Mouse (Mus musculus) left cerebral cortex, postnatal 10 days (tissue): ENCODE data around the gene Immp2l. TPM values are rescaled to one million over a fixed set of nuclear protein-coding genes. Genes with fewer than 3 reads are reported as not detected.
A peak's percentile ranks its signal among the peaks of the same experiment; 100 is the strongest.

Source experiments
- DNase-seq, 2 experiments: peaks; one replicate each; pipeline ENCODE4 v3.0.0; 2021 to 2022; ENCODE audit warnings: low spot score in 2 of 2, mixed read lengths in 1 of 2; ENCODE audit errors: extremely low spot score in 1 of 2
- intact Hi-C: fragments of 180-260 bp; cut with DNase I; formaldehyde crosslinking; loops from one replicate; pipeline ENCODE4 v1.15.1; 2025
- total RNA-seq, 2 experiments: library from RNA; stranded (reverse); gene quantifications; 2 replicates each; pipeline ENCODE4 v1.2.3; 2021

Gene Immp2l
- total RNA-seq, 2 experiments from 2014 or later = 3.1 to 4.7 TPM

- no peak for DNase-seq
- intact Hi-C loops = no loop called here
Measured at GRCm38 (mm10) chr12:41041737-41042136, 17.8 kb downstream of the Immp2l start.

- no peak for DNase-seq
- intact Hi-C loops = no loop called here
Measured at GRCm38 (mm10) chr12:41044493-41045132, 20.7 kb downstream of the Immp2l start.

GRCm38 (mm10) chr12:41047085-41047766 is 23.3 kb downstream of the Immp2l start:
- intact Hi-C loops = no loop called here
- DNase-seq = no peak

- no peak for DNase-seq
- intact Hi-C loops = no loop called here
Measured at GRCm38 (mm10) chr12:41050945-41051344, 27.1 kb downstream of the Immp2l start.

- DNase-seq = no peak
- intact Hi-C loops = no loop called here
Measured at GRCm38 (mm10) chr12:41052897-41053296, 29.0 kb downstream of the Immp2l start.

GRCm38 (mm10) chr12:41054006-41054791 is 30.3 kb downstream of the Immp2l start:
- intact Hi-C loops = no loop called here
- no peak for DNase-seq

- DNase-seq = no peak
- intact Hi-C loops = no loop called here
Measured at GRCm38 (mm10) chr12:41055941-41056340, 32.1 kb downstream of the Immp2l start.

- intact Hi-C loops = no loop called here
- no peak for DNase-seq
Measured at GRCm38 (mm10) chr12:41063281-41063680, 39.4 kb downstream of the Immp2l start.

- intact Hi-C loops = no loop called here
- no peak for DNase-seq
Measured at GRCm38 (mm10) chr12:41081843-41082242, 58.0 kb downstream of the Immp2l start.

GRCm38 (mm10) chr12:41084370-41085089 is 60.6 kb downstream of the Immp2l start:
- intact Hi-C loops = no loop called here
- DNase-seq = no peak

- no peak for DNase-seq
- intact Hi-C loops = loop anchor here (10.0 kb wide), 1 partner anchor 245 kb away; no protein-coding TSS in a partner anchor
Measured at GRCm38 (mm10) chr12:41089931-41090366, 66.1 kb downstream of the Immp2l start.

- intact Hi-C loops = loop anchor here (10.0 kb wide), 1 partner anchor 246 kb away; no protein-coding TSS in a partner anchor
- no peak for DNase-seq
Measured at GRCm38 (mm10) chr12:41090771-41091170, 66.9 kb downstream of the Immp2l start.

GRCm38 (mm10) chr12:41091316-41091715 is 67.4 kb downstream of the Immp2l start:
- intact Hi-C loops = loop anchor here (10.0 kb wide), 1 partner anchor 247 kb away; no protein-coding TSS in a partner anchor
- no peak for DNase-seq

GRCm38 (mm10) chr12:41096045-41096444 is 72.2 kb downstream of the Immp2l start:
- intact Hi-C loops = loop anchor here (10.0 kb wide), 1 partner anchor 251 kb away; no protein-coding TSS in a partner anchor
- DNase-seq = no peak

- intact Hi-C loops = loop anchor here (10.0 kb wide), 1 partner anchor 253 kb away; no protein-coding TSS in a partner anchor
- peak in 1 of 2 experiments; percentile 22 for DNase-seq
Measured at GRCm38 (mm10) chr12:41097406-41097805, 73.5 kb downstream of the Immp2l start.

GRCm38 (mm10) chr12:41109011-41109410 is 85.1 kb downstream of the Immp2l start:
- DNase-seq = no peak
- intact Hi-C loops = no loop called here

- peak in 1 of 2 experiments; percentile 8 for DNase-seq
Measured at GRCm38 (mm10) chr12:41111456-41111855, 87.6 kb downstream of the Immp2l start.

GRCm38 (mm10) chr12:41112137-41112536 is 88.2 kb downstream of the Immp2l start:
- no peak for DNase-seq
- intact Hi-C loops = no loop called here

More at GRCm38 (mm10) chr12:41111456-41111855, 87.6 kb downstream of the Immp2l start:
- intact Hi-C loops = no loop called here

- no peak for DNase-seq
- intact Hi-C loops = no loop called here
Measured at GRCm38 (mm10) chr12:41118358-41118757, 94.5 kb downstream of the Immp2l start.
